Mouse (Mus musculus) cerebellum, postnatal 36 days (tissue): ENCODE results near the gene Krt88.

ENCODE experiments used
- DNase-seq, 2 experiments: peaks; one replicate each; pipeline ENCODE4 v3.0.0; 2021 to 2022; ENCODE audit warnings: mixed read lengths in 2 of 2

Krt88 gene

DNA sequence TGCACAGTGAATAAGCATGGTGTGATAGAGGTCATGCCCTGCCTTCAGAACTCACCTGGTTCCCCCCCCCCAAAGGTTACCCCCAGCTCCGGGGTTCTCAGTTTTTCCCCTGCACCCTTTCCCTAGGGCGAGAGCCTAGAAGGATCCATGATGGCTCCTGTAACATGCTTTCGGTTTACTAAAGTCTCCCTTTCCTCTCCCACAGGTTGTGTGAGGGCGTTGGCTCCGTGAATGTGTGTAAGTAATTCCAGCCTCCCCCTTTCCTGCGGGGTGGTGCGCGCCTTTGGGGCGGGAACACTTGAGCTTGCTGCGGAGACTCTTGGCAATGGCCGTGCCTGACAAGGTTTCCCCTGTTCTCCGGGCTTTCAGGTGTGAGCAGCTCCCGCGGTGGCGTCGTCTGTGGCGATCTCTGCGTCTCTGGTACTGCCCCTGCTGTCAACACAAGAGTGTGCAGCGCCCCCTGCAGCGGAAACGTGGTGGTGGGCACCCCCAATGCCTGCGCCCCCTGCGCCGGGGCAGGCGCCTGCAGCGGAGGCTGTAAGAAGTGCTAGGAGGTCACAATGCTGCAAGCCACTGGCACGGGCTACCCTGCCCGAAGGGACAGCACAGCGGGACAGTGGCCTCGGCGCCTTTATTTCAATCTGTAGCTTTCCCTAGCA is 31.6 kb downstream of the Krt88 start:
- peak; percentile 38 to 51 for DNase-seq

DNA sequence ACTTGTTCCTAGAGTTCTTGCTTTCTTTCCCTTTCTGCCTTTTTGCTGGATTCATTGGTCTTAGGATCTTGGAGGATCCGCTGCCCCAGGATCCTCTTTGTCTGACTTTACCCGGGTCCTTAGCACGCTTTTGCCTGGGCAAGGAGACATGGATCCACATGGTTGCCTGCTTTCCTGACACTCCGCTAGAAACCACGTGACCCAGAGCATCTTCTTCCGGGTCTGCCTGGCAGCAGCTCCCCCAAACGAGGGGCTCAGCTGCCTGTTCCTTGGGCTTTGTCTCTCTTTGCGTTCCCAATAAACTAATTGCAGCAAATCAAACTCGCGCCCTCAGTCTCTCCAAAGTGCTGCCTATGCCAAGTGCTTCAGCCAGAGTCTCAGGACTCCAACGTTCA is 32.1 kb downstream of the Krt88 start:
- no peak for DNase-seq

DNA sequence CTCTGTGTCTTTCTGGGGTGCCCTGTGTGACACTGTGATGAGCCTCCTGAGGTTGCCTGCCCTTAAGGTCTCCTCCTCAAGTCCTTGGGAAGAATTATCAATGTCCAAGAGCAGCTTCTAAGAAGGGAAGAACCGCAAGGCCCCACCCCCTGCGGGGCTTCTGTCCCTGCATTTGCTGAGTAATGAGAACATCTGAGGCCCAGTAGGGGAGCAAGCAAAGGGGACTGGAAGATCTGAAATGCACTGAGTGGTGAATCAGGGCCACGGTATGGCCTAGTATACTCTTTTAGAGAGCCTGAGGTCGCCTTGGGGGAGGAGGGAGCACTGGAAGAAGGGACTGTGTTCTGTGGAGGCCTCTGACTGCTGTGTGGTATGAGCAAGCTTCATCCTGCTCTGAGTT is 34.5 kb downstream of the Krt88 start:
- no peak for DNase-seq

DNA sequence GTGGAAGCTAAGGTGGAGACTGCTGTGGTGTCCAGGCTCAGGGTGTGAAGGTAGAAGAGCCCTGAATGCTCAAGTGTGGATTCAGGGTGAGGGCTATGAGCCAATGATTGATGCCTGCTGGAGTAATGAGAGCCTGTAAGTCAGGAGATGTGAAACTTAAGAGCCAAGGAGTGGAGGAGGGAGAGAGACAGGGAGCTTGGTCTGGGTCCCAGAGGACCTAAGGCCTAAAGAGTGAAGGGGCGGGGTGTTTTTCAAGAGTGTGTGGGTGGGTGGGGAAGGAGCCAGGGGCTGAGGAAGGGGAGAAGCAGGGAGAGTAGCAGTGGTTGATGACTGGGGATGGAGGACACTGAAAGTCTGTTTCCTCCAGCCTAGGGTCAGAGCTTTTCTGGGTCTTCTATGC is 36.1 kb downstream of the Krt88 start:
- no peak for DNase-seq

DNA sequence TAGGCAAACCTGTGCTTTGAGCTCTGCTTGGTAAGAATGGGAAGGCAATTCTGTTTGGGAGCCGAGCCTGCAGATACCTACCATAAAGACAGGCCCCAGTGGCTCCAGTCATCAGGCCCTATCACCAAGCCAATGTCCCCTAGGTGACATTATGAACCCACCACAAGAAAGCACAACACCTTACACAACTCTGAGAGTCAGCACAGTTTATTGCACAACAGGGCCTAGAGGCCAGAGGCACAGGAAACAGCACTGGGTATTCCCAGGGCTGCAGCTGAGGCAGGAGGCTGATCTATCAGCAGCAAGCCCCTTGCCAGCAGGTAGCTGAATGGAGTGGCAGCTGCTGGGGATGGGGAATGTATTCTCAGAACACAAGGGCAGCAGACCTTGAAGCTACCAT is 37.4 kb downstream of the Krt88 start:
- no peak for DNase-seq

DNA sequence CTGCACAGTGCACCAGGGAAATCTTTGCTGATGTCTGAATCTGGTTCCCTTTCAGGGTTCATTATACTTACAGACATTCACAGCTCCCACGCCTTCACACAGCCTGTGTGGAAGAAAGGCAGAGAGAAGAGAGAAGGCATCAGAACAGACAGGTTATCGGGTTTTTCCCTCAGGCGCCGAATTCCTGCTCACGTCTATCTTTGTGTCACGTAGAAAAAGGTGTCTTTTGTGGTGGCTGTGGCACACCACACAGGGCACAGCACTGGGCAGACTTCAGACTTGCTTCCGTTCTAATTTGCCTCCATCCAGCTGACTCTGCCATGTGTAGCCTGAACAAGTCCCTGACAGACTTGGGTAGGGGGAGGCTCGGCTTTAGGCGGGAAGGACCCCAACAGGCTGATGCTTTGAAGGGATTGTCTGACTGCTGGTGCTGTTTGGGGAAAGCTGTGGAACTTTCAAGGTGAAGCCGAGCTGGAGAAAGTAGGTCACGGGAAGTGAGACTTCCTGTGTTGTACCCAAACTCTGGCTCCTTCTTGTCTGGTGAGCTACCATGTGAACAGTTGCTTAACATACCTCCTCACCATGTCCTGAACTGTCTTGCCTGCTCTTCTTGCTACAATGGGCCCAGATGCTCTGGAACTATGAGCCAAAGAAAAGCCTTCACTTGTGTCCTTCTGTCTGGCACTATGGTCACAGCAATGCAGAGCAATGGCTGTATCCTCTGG is 38.5 kb downstream of the Krt88 start:
- DNase-seq, result no peak

DNA sequence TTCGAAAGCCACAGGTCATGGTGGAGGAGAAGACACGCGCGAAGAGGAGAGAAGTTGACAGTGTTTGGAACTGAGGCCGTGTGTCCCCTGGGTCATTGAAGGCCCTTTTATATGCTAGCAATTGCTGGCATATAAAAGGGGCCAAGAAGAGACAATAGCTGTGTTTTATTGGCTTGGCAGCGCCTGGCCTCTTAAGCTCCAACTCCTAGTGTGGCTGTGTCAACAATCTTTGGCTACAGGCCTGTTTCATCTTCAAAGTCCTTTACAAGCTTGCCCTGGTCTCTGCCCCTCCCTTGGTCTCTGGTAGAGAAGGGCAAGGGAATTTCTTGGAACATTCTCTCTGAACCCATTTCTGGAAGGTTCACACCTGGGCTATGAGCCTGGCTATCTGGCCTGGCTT is 43.9 kb downstream of the Krt88 start, which contains the start of gene Krt83:
Krt83 (minus strand) TSS at position 82 of the 400 bp plus-strand sequence.
- DNase-seq, result no peak

DNA sequence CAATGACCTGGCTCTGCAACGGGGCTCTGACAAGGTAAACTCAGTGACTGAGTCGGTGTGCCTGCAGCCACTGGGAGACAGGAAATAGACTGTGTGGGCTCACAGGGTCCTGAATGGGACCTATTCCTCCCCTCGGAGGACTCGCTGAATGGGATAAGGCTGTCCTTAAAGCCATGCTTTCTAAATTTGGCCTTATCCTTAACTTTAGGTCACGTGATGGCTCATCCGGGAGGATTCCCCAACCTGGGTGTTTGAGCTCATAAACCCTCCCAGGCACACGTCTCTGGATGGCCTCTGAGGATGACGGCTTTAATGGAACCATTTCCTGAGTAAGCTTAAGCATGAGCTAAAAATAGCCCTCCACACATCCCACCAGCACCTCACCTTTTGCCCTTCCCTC is 45.2 kb downstream of the Krt88 start:
- no peak for DNase-seq

DNA sequence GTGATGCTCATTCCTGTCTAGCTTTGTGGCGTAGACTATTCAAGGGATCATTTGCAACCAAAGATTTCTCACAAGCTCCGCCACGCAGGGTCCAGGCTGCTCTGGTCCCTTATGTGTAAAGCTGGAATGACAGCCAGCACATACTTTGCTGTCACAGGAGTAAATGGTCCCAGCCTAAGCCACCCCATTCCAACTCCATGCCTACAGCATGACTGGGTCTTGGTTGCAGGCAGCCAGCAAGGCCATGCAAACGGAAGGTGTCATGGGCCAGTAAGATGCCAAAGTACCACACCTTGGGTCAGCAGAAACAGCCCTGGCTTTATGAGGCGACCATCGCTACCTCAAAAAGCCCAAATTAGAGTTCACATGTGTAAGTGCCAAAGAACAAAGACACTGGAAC is 46.2 kb downstream of the Krt88 start:
- DNase-seq, result no peak

DNA sequence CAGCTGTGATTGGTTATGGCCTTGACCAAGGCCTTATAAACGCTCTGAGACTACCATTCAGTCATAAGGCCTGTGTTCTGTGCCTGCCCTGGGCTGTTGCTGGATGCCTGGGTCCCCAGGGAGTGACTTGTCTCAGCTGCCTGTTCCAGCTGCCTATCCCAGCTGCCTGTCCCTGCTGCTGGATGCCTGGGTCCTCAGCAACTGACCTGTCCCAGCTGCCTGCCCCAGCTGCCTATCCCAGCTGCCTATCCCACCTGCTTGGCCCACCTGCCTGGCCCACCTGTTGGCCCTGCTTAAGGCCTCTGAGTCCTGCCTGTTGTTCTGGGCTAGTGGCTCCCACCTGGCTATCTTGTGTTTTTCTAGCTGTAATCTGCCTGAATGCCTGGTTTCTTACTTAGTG is 46.7 kb downstream of the Krt88 start:
- no peak for DNase-seq

DNA sequence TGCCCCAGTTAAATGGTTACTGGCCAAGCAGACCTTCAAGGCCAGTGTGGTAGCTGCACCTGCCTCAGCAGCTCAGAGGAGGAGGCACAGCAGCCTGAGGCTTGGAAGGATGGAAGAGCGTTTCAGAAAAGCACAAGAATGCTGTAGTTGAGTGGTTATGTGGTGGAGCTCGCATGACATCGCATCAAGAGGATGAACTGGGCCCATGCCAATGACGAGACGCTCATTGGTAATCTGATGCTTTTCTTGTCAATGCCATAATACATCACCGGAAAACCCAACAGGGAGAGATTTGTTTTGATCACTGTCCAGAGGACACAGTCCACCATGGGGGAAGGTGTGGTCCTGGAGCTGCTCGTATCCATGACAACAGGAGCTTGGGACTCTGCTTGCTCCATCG is 47.7 kb downstream of the Krt88 start:
- no peak for DNase-seq

DNA sequence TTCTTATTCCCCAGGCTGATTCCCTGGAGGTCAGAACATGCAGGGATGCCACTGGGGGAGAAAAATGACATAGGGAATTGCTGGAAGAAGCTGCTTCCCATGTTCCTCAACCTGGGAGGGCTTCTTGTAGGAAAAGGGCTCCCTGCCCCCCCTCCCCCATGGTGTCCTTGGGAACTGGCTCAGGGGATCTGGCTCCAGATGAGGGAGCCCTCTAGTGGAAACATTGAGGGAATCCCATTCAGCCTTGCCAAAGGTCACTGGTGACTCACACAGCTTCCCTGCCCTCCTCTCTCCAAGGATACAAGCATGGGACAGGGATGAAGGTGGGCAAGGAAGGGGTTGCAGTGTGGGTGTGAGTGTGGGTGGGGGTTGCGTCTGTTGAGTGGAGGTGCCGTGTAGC is 49.6 kb downstream of the Krt88 start:
- peak in 1 of 2 experiments; percentile 7 for DNase-seq
